Mouse (Mus musculus): ENCODE measurements around the gene Dlg1. TPM values are rescaled to one million over a fixed set of nuclear protein-coding genes. Genes with fewer than 3 reads are reported as not detected.

Dlg1 gene
- polyA plus RNA-seq, 1 experiment, result 109 TPM

DNA sequence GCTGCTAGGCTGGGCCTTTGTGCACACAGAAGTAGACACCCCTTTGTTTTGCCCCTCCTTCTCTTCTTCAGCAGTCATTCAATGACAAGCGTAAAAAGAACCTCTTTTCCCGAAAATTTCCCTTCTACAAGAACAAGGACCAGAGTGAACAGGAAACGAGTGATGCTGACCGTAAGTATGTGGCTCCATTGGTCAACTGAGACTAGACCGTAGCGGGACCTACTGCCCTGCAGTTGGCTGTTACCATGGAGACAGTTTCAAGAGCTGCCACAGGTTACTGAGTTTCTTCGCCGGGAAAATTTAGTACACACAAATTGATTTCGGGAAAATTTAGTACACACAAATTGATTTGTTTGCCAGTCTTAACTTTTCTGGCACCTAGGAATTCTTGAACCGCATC lies 183.5 kb downstream of the Dlg1 start:
- TF ChIP-seq CTCF (IDR thresholded peaks at IDR 0.05; ENCODE audit: extremely low read depth, insufficient read depth, low read length), result no peak
- no peak for TF ChIP-seq POLR2A (IDR thresholded peaks at IDR 0.05; ENCODE audit: extremely low read depth, insufficient read depth, low read length)
- no peak overlapping the region for H3K27ac ChIP-seq (ENCODE audit: insufficient read depth, low read length)
- H3K4me1 ChIP-seq (ENCODE audit: control insufficient read depth, insufficient read depth, low read length), result no peaks in the 10 kb centered on the region
- H3K4me3 ChIP-seq (ENCODE audit: insufficient read depth, low read length), result no peak overlapping the region

DNA sequence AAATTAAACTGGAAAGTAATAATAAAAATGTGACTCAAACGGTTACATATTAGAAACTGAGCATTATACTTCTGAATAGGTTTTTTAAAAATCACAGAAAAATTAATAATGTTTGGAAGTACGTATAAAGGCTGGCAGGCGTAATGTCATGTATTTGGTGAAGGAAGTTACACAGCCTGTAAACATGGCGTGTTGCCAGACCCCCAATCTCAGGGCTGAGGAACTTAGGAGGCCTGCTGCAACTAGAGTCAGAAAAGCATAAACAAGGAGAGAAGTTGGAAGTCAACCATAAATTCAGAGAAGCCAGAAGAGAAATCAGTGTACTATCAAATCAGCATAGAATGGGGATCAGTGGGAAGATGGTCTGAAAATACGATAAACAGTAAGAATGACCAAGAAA lies 200.7 kb downstream of the Dlg1 start:
- H3K4me3 ChIP-seq (ENCODE audit: insufficient read depth, low read length), result no peak overlapping the region
- no peak overlapping the region for H3K27ac ChIP-seq (ENCODE audit: insufficient read depth, low read length)
- TF ChIP-seq POLR2A (IDR thresholded peaks at IDR 0.05; ENCODE audit: extremely low read depth, insufficient read depth, low read length), result no peak
- TF ChIP-seq CTCF (IDR thresholded peaks at IDR 0.05; ENCODE audit: extremely low read depth, insufficient read depth, low read length), result no peak
- peaks cover 3% of the 10 kb centered on the region; the same call in 1 of the 2 replicates for H3K4me1 ChIP-seq (ENCODE audit: control insufficient read depth, insufficient read depth, low read length)

DNA sequence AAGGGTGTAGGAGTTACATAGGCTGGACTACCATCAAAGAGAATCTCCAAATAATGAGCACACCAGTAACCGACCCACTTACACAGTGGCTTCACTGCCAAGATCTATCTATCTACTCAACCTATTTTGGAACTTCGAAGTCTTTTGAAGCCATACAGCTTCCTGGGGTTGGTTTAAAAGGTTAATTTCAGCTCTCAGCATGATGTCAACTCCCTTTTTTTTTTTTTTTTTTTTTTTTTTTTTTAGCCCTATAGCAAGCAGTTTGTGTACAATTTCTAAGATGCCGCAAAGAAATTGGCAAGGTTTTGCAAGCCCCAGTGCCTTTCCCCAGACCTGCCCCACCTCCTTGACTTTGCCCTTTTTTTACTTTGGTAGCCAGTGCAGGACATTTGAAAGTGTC lies 202.0 kb downstream of the Dlg1 start:
- Histone ChIP-seq H3K4me1 (ENCODE audit: control insufficient read depth, insufficient read depth, low read length) (peaks cover 4% of the 10 kb centered on the region), H3K4me3 (ENCODE audit: insufficient read depth, low read length) (no peak overlapping the region), H3K27ac (ENCODE audit: insufficient read depth, low read length) (no peak overlapping the region)
- TF ChIP-seq POLR2A (IDR thresholded peaks at IDR 0.05; ENCODE audit: extremely low read depth, insufficient read depth, low read length), result no peak
- TF ChIP-seq CTCF (IDR thresholded peaks at IDR 0.05; ENCODE audit: extremely low read depth, insufficient read depth, low read length), result no peak

DNA sequence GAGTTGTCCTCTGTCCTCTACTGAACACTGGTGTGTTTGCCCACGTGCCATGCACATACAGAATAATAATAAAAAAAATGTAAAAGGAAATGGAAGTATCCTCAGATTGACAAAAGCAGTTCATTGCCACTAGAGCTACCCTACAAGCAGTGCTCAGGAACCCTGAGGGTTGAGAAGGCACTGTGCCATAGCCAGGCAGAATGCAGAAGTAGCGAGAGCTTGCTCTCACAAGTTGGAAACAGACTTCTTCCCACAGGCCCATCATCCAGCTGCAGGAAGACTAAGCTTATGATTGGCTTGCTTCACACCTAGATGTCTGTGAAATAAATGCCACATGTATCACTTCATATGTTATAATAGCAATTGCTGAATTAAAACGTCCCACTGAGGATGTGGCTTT lies 203.7 kb downstream of the Dlg1 start:
- Histone ChIP-seq H3K4me3 (ENCODE audit: insufficient read depth, low read length) (no peak overlapping the region), H3K4me1 (ENCODE audit: control insufficient read depth, insufficient read depth, low read length) (peaks cover 4% of the 10 kb centered on the region), H3K27ac (ENCODE audit: insufficient read depth, low read length) (no peak overlapping the region)
- TF ChIP-seq POLR2A (IDR thresholded peaks at IDR 0.05; ENCODE audit: extremely low read depth, insufficient read depth, low read length), result no peak
- no peak for TF ChIP-seq CTCF (IDR thresholded peaks at IDR 0.05; ENCODE audit: extremely low read depth, insufficient read depth, low read length)

DNA sequence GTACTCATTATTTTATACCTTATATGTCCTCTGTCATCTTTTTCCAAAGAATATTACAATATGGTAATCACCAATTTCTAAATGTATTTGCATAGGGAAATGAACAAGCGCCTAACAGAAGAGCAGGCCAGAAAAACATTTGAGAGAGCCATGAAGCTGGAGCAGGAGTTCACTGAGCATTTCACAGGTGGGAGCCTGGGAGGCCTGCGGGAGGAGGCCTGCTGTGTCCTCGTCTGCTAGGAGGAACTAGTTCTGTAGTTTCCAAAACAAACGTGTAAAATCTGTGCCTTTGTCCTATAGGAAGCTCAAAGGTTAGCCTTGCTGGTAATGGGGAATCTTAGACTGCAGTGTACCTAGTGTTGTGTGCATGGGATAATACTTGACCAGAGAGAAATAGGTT lies 204.5 kb downstream of the Dlg1 start:
- H3K4me1 ChIP-seq (ENCODE audit: control insufficient read depth, insufficient read depth, low read length), result peaks cover 4% of the 10 kb centered on the region
- TF ChIP-seq POLR2A (IDR thresholded peaks at IDR 0.05; ENCODE audit: extremely low read depth, insufficient read depth, low read length) (no peak), CTCF (IDR thresholded peaks at IDR 0.05; ENCODE audit: extremely low read depth, insufficient read depth, low read length) (no peak)
- no peak overlapping the region for H3K27ac ChIP-seq (ENCODE audit: insufficient read depth, low read length)
- H3K4me3 ChIP-seq (ENCODE audit: insufficient read depth, low read length), result no peak overlapping the region

DNA sequence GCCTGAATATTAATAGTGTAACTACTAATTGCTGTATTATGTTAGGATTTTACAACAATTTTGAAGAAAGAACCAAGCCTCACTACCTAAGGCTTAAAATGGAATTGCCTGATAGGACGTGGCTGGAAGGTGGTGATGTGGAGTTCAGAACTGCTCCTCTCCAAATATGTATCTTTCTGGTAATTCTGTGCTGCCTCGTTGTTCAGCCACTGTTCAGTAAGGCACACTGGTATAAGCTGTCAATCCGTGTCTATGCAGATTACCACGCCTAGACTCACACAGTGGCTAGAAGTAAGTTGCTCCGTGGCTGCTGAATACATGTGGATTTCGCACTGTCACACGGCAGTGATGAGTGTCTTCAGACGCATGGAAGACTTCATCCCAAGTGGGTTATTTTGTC lies 210.5 kb downstream of the Dlg1 start:
- TF ChIP-seq POLR2A (IDR thresholded peaks at IDR 0.05; ENCODE audit: extremely low read depth, insufficient read depth, low read length) (no peak), CTCF (IDR thresholded peaks at IDR 0.05; ENCODE audit: extremely low read depth, insufficient read depth, low read length) (no peak)
- peak overlapping the region; percentile 3; the same call in 1 of the 2 replicates for H3K27ac ChIP-seq (ENCODE audit: insufficient read depth, low read length)
- H3K4me1 ChIP-seq (ENCODE audit: control insufficient read depth, insufficient read depth, low read length), result peaks cover 8% of the 10 kb centered on the region
- H3K4me3 ChIP-seq (ENCODE audit: insufficient read depth, low read length), result no peak overlapping the region

DNA sequence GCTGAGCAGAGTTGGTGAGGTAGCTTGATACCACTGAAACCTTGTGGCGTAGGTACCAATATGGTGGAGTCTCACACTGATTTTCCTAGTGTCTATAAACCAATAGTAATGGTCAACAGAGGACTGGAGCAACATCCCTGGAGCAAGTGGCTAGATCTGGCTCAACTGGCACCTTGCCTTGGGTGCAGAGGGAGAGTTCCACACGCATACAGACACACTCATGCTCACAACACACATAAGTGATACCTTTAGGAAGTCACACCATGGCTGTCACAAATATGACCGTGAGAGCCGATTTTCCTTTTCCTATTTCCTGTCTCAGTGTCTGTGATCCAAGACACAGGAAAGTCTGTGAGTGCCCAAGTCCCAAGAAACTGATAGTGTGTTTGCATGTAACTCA lies 212.1 kb downstream of the Dlg1 start:
- TF ChIP-seq POLR2A (IDR thresholded peaks at IDR 0.05; ENCODE audit: extremely low read depth, insufficient read depth, low read length), result no peak
- TF ChIP-seq CTCF (IDR thresholded peaks at IDR 0.05; ENCODE audit: extremely low read depth, insufficient read depth, low read length), result no peak
- Histone ChIP-seq H3K4me1 (ENCODE audit: control insufficient read depth, insufficient read depth, low read length) (peaks cover 7% of the 10 kb centered on the region), H3K4me3 (ENCODE audit: insufficient read depth, low read length) (no peak overlapping the region), H3K27ac (ENCODE audit: insufficient read depth, low read length) (peak overlapping the region; percentile 80; the same call in 1 of the 2 replicates)

DNA sequence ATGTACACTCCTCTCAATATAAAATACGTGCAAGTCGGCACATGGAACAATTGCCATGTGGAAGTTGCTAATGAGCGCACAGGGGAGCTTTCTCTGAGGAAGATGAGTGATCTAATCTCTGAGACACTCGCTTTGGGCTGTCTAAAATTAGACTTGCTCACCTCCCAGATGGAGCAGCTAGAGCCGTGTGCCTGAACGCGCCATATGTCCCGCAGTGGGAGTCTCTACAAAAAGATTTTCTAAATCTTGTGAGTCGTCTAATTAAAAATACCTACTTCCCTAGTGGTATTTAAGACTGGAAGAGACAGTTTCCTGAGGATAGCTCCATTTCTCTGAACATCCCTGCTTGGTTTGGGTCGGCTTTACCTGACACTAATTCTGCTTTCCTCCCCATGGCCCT lies 213.1 kb downstream of the Dlg1 start:
- H3K4me1 ChIP-seq (ENCODE audit: control insufficient read depth, insufficient read depth, low read length), result peaks cover 7% of the 10 kb centered on the region
- H3K4me3 ChIP-seq (ENCODE audit: insufficient read depth, low read length), result no peak overlapping the region
- H3K27ac ChIP-seq (ENCODE audit: insufficient read depth, low read length), result peak overlapping the region; percentile 96
- TF ChIP-seq CTCF (IDR thresholded peaks at IDR 0.05; ENCODE audit: extremely low read depth, insufficient read depth, low read length), result no peak
- 0 out of 2 replicates have a peak, but pooled peaks have one; percentile 42 for TF ChIP-seq POLR2A (IDR thresholded peaks at IDR 0.05; ENCODE audit: extremely low read depth, insufficient read depth, low read length)

DNA sequence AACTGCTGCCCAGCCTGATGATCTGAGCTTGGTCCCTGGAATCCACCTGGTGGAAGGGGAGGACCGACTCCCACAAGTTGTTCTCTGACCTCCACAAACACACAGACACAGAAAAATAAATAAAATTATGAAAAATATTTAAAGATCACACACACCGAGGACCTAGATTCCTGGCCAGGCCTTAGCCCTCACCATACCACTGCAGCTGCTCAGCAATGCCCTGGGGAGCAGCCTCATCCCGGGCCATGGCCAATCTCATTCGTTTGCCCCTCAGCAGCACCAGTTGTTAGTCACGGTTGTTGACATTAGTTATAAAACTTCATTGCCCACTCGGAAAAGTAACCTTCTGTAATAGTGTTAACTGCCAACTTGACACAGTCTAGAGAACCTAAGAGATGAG lies 214.8 kb downstream of the Dlg1 start:
- Histone ChIP-seq H3K4me1 (ENCODE audit: control insufficient read depth, insufficient read depth, low read length) (peaks cover 7% of the 10 kb centered on the region), H3K27ac (ENCODE audit: insufficient read depth, low read length) (peak overlapping the region; percentile 96), H3K4me3 (ENCODE audit: insufficient read depth, low read length) (no peak overlapping the region)
- TF ChIP-seq POLR2A (IDR thresholded peaks at IDR 0.05; ENCODE audit: extremely low read depth, insufficient read depth, low read length) (no peak), CTCF (IDR thresholded peaks at IDR 0.05; ENCODE audit: extremely low read depth, insufficient read depth, low read length) (no peak)

DNA sequence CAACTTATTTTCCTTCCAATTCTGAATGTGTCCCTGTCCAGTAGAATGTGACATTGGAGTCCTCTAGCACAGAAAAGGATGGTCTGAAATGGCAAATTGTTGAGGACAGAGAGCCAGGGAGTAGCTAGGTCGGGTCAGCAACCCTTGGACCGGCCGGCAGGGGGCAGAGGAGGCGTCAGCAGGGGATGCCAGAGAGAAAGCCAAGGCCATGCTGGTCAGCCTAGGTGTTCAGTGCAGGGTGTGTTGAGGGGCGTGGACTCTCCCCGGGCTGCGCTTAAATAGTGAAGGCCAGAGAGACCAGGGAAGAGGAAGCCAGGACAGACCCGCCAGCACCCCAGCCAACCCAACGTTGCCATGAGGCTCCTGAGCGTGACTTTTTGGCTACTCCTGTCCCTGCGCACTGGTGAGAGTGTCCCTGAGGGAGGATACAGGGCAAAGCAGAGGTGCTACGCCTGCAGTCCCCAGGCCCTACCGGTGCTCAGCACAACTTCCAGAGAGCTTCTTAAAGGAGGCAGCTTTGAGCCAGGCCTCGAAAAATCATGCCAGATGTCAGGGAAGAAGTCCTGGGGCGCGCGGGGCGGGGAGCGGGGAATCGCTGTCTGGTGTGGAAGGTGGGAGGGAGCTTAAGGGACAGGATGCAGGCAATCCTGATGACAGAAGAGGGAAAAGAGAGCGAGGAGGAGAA lies 215.5 kb downstream of the Dlg1 start, which contains the start of gene Meltf:
Gene Meltf, plus strand, starts transcription at position 238 of the 685 bp plus-strand sequence.
- Histone ChIP-seq H3K4me3 (ENCODE audit: insufficient read depth, low read length) (no peak within 1 kb of the TSS), H3K27ac (ENCODE audit: insufficient read depth, low read length) (peak within 1 kb of the TSS; percentile 96), H3K4me1 (ENCODE audit: control insufficient read depth, insufficient read depth, low read length) (peaks cover 9% of the 10 kb centered on the region)
- TF ChIP-seq CTCF (IDR thresholded peaks at IDR 0.05; ENCODE audit: extremely low read depth, insufficient read depth, low read length) (peak; percentile 52), POLR2A (IDR thresholded peaks at IDR 0.05; ENCODE audit: extremely low read depth, insufficient read depth, low read length) (no peak)
